Mouse (Mus musculus) spleen, postnatal 14 days (tissue): ENCODE results near the gene Thumpd1.
"Not testable (repeated sequence)": the region's sequence is repeated elsewhere in the genome, so short reads cannot be mapped to it uniquely, and the experiment has no call there.

Experiments
- DNase-seq, 2 experiments: peaks; one replicate each; pipeline ENCODE4 v3.0.0; 2021 to 2022; ENCODE audit warnings: low spot score in 2 of 2

Gene Thumpd1

DNA sequence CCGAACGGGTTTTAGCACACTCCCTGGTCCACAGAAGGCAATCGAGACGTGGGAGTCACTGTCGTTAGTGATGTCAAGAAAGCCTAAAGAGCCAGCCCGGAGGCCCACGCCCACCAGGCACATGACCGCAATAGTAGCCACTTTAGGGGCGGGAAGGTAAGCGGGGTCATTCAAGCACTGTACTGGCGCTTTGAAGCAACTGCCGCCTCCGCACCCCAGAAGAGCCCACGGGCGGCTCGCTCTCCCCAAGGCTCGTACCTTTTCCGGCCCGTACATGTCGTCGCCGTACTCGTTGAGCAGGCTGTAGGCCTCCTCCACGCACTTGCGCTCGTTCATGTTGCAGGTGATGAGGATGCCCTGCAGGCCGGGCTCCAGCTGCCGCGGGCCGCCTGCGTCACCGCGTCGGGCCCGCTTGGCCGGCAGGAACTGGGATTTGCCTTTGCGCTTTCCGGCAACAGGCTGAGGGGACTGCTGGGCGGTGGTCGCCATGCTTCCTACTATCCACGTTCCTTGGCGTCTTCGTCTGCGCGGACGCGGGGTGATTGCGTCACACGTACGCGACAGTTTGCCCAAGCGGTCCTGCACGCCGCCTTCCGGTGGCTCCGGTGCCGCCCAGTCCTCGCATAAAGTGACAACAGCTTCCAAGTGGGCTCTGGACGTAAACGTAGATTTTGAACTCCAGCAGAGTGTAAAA is at the start of gene Thumpd1:
Gene Thumpd1, minus strand, starts transcription at position 546 of the 694 bp plus-strand sequence.
- peak; percentile 78 to 91 for DNase-seq

DNA sequence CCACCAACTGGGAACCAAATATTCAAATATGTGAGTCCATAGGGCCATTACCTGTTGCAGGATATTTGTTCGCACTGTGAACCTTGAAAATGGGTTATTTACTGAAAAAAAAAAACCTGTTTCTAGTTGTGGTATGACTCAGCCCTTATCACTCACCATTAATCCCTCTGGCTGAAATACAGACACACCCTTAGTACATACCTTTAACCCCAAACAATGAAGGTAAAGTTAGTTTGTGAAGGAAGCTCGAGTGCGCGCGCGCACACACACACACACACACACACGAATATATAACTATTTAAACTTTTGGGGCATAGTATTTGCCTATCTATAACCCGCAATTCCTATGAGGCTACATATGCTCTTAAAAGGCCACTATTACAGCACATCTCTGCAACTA is 49.3 kb upstream of the Thumpd1 start:
- DNase-seq, result no peak

DNA sequence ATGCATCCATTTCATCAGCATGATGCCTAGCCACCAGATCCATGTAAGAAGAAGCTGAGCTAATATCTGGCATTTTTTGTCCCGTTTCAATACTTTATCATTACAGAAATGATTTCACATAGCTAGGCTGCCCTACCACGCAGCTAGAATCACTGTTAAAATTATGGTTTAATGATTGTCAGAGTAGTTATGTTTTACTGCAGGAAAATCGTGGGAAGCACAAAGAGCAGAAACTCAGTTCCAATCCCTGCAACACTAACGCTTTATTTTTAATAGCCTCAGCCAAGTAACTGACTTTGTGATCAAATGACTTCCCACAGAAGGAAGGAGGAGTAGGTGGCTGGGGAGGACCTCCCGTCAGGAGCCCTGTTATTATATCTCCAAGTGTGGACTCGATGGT is 46.4 kb upstream of the Thumpd1 start:
- no peak for DNase-seq

DNA sequence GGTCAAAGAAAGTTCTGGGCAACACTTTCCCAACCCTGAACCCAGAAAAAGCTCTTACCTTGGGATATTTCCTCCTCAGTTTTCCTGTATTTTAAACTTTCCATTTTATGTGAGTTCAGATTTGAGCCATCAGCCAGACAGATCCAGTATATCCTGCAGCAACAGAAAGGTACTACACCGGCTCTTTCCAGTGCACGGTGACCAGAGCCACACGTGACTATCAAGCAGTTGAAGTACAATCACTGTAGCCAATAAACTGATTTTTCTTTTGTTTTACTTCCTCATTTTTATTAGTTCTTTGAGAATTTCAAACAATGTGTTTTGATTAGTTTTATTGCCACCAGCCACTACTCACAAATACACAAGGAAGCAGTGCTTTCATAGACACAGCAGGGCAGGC is 43.8 kb upstream of the Thumpd1 start:
- DNase-seq, result no peak

DNA sequence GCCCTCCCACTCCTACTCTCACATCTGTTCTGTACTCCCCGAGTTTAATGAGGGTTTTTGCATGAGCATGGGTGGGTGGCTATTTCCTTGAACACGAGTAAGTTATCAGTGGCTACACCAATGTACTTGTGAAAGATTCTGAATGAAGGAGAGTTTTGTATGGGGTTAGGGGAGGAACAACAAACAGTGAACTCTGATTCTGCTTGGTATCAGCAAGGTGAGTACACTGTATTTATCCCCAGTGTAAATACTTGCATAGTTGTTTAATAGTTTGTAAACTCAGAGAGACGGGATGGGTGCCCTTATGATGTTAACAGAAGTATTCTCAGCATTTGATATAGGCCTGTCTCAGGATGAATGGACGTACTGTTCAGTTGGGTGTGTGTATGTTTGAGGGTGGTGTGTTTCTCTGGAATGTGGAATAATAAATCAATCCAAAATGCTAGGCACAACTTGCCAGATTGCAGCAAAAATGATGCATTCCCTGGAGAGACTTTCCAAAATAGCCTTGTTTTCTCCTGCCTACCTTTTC is 41.6 kb upstream of the Thumpd1 start:
- no peak for DNase-seq

DNA sequence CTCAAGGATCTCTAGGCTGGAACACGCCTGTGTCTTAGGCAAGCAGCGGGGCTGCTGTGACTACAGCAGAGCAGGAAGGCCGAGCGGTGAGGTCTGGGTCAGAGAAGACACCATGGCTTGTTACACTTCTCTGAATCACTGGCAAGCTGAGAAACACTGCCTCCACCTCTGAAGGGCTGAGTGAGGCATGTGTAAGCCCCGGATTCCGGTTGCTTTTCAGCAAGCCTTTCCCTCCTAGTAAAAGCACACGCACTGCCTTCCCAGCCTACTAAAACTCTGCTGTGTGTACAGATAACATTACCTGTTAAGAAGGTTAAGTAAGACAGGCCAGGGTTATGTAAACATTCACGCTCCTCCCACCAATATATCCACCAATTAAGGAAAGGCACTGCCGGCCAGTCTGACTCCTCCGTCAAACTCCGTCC is 39.9 kb upstream of the Thumpd1 start, which contains the start of gene Acsm3:
Gene Acsm3, plus strand, starts transcription at position 397 of the 425 bp plus-strand sequence.
- DNase-seq, result no peak

DNA sequence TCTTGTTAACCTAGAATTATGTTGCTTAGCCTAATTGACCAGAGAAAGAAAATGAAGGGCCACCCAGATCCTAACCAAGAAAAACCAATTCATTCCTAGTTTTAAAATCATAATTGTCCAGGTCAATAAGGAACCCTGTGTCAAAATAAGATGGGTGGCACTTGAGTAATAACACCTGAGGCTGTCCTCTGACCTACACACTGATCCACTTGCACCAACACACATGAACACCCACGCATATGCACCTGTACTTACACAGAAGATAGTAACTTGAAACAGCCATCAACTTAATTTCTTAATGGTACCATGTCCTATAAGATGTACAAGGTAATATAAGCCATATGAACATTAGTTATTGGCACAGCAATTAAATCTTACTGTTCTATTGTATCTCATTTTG is 33.1 kb upstream of the Thumpd1 start:
- no peak for DNase-seq

DNA sequence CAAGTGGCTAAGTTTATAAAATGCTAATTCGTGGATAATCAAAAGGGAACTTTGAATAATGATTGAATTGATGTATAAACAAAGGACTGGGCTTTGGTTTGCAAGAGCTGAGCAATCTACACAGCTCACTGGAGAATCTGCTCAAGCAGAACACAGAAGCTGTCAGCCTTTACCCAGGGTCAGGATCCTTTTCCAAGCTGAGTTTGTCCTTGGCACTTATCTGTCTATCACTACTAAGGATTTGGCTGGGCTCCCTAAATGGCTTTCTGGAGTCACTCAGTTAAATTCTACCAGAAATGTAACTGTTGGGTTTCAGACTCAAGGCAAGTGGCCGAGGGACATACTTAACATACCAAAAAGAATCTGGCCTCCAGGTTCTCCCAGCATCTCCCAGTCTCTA is 29.3 kb upstream of the Thumpd1 start:
- DNase-seq, result no peak

DNA sequence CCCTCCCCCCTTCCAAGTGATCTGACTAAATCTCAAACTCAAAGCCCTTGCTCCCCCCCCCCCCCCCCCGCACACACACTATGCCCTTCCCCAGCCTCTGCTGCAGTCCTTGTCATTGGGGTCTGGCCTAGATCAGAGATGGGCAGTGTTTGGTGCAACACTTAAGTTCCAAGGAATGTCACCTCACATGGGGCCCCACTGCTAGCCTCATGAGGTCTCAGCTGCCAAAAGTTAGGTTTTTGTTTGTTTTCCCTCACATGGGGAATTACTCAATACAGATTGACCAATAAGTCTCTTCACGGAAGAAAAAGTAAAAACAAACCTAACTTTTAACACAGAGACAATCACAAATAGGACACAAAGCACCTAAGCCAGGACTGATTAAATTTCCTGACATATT is 28.2 kb upstream of the Thumpd1 start:
- DNase-seq, result no peak

DNA sequence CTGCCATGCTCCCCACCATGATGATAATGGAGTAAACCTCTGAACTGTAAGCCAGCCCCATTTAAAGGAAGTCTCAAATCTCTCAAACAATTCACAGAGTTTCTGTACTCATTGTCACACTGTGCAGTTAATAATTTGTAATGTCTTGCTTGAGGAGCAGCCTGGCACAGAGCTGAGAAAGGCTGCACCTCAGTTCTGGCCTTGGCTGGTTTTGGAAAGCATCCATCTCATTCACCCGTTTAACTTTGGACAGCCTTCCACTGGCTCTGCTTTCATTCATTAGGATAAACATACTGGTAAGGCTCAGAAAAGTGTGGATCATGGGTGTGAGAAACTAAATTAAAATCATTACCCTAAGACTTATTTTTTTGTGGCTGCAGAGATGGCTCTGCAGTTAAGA is 25.3 kb upstream of the Thumpd1 start:
- no peak for DNase-seq

DNA sequence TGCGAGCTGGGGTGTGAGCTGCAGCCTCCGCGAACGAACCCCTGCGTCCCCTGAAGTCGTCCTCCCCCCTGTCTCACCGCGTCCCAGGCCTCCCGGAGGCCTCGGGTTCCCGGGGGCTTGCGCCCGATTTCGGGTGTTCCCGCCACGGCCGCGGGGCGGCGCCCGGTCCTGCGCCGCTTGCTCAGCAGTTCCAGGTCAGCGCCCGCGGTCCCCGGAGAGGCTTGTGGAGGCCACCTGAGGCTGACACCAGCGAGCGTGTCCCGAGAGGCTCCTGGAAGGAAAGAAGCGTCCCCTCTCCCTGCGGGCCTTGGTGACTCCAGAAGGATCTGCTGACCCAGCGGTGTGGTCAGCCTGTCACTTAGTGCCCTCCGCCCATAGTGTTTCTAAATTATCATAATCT is 23.7 kb upstream of the Thumpd1 start:
- peak in 1 of 2 experiments; percentile 1 for DNase-seq

DNA sequence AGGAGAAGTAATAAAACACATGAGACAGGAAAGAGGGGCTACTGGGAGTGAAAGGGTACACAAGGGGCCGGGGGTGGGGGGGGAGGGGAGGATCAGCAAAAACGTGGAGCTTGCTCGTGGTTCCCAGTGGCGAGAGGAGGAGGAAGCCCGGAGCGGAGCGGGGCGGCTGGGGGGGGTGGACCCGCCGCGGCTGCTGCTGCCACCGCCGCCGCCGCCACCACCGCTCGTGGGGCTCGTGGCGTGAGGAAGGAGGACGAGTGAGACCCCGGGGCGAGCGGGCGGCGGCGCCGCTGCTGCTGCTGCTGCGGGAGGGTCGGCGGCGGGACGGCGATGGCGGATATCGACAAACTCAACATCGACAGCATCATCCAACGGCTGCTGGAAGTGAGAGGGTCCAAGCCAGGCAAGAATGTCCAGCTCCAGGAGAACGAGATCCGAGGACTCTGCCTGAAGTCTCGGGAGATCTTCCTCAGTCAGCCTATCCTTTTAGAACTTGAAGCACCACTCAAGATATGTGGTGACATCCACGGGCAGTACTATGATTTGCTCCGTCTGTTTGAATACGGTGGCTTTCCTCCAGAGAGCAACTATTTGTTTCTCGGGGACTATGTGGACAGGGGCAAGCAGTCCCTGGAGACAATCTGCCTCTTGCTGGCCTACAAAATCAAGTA is 19.3 kb upstream of the Thumpd1 start:
- DNase-seq, result not testable (repeated sequence)

DNA sequence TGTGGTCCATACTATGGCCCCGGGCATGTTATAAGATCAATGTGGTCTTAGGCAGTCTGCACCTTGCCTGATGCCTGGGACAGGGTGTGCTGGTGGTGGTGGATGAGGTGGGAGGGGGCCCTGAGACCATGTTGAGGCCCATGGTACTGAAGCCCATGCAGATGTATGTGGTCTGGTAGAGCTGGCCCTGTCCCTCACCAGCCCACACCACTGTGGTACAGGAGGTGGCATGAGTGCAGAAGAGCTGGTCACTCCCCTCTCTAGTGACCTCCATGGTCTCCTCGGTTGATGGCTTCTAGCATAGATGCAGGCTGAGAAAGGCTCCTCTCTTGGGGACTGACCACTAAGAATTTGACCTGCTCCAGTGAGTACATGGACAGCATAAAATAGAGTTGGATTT is 18.3 kb upstream of the Thumpd1 start:
- no peak for DNase-seq

DNA sequence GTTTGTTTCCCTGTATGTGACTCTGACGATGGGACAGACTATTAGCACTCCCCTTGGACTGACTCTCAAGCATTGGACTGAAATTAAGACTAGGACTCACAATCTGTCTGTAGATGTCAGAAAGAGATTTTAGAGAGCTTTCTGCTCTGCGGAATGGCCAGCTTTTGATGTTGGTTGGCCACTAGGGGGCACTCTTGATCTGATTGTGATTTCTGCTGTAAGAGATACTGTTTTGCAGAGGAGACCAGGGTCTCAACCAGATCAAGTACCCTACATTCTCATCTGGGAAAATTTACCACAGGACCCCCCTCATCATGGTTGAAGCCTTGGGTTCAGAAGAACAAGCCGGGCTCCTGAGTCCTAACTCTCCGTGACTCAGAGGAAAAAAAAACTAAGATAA is 10.7 kb upstream of the Thumpd1 start:
- DNase-seq, result not testable (repeated sequence)

DNA sequence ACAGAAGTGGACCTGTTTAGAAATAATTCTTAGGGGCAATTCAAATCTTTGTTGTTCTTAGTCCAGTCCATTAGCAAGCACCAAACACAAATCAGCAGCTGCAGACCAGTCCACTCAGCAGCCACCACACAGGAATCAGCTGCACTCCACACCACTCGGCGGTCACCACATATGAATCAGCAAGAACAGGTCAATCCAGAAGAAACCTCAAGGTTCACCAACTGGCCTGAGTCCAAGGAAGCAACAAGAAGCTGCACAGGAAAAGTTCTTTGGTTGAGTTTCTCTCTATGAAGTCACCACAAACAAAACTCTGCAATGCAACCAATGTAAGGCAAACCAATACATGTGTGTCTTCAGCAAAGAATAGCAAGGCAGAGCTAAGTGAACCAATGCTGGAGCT is 7.0 kb upstream of the Thumpd1 start:
- DNase-seq, result no peak

DNA sequence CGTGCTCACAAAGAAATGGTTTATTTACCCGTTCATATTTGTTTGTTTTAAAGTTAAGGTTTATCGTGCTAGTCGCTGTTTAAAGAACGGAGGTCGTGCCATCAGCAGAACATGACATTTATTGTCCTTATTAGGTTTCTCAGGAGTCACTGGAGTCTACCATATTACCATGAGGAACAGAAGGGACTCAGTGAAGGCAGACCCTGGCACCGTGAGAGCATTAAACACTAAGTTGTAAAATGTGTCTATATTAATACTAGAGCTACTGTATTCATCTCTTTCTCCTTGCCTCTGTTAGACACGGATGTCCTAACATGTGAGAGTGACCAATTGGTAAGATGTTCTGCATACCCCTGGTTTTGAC is 331 bp upstream of the Thumpd1 start:
- no peak for DNase-seq

DNA sequence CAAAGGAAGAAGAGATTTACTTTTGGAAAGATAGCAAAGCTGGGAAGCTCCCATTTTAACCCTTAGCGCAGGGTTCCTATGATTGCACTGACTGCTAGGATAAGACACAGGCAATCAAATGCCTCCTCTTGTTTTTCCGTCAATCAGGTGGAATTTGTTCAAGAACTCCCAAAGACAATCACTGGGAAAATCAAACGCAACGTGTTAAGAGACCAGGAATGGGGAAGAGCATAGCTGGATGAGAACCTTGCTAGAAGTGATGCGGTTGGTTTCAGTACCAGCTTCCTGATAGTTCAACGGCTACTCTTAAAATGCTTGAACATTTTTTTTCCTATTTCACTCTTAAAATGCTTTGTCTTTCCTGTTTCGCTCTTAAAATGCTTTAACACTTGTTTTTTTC is 6.5 kb downstream of the Thumpd1 start:
- no peak for DNase-seq

DNA sequence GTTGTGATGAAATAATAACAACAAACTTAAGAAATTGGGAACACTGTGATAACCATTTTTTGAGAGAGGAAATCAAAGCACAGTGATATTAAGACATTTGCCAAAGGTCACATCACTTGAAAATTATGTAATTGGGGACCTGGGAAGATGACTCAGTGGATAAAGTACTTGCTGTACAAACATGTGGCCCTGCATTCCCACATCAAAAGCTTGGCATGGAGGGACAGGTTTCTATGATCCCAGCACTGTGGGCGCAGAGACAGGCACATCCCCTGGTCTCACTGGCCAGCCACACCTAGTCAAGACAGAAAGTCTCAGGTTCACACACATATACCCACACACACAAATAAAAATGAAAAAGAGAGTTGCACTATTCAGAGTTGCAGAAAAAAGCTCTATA is 25.7 kb downstream of the Thumpd1 start:
- DNase-seq, result no peak

DNA sequence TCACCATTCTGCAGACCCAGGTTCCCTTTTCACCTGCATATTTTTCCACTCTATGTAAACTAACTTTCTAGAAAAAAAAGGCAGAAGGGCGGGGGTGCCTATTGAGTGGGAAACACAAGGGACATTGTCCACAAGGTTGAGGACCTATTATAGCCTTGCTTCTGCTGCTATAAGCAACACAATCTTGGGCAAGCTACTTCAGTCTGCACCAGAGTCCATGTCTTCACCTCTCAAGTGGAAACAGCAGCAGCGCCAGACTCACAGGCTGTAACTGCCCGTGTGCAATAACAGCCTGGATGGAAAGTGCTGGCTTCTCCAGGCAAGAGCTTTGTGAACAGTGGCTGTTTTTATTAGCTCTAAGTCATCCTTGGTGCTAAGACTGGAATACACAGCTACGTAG is 28.3 kb downstream of the Thumpd1 start:
- DNase-seq, result no peak

DNA sequence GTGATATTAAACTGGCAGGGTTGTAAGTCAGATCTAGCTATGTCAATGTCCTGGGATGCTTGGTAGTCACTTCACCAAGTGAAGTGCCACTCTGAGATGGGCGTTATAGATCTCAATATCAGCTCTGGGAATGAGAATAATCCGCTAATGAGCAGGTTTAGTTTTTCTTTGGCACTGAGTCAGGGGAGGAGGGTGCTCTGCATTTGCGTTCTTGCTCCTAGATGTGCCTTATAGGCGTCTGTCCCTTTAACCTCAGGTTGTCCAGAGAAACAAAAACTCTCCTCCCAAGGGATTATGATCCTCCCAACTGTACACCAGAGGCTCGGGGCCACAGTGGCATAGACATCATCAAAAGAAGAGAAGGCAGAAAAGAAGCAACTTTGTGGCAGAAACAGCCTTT is 30.9 kb downstream of the Thumpd1 start, which contains the start of gene Acsm4:
Gene Acsm4, plus strand, starts transcription at position 301 of the 400 bp plus-strand sequence.
- DNase-seq, result no peak

DNA sequence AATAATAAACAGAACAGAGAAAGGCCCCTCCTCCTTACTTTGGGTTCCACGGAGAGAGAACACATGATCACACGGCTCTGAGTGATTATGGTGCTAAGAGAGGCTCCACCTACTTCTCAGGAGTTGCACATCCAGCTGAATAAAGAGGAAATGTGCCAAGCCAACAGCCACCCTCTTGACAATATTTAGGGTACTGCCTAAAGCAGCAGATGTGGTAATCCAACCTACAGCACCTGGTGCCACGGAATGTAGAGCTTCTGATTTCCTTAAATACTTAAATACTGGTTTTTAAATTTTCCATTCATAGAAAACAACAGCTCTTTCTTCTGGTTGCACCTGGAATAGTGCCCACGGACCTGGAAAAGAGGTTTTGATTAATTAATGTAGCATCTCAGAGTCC is 37.9 kb downstream of the Thumpd1 start:
- no peak for DNase-seq

DNA sequence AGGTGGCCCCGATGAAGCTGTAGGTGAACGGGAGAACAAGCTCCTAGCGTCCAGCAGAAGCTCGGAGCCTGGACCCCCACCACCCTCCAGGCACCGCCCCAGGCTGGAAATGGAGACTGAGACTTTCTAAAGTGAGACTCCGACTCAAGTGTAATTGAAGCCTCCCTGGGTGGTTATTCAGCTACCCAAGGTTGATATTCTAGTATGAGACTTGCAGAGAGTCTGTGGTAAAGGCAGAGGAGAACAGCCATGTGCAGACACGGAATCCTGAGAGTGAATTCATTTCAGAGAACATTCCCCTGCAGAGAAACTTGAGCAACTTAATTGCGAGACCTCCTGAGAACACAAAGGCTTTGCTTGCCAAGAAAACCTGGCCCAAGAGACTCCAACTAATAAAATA is 40.5 kb downstream of the Thumpd1 start:
- DNase-seq, result no peak

DNA sequence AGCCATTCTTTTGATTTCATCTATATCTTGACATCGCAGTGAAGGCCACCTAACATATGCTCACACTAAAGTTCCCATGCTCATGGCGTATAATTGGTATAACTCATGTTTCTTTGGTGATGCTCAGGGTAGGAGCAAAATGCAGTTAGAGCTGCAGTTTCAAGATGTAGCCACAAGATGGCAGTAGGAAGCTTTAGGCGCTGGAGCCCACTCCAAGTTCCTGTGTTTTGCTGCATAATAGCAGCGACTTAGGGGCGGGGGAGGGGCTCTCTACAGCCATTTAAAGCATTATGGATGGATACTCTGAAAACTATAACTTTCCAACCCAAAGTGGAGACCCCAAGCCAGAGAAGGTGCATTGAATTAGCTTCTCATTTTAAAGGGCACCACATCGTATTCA is 47.1 kb downstream of the Thumpd1 start:
- no peak for DNase-seq
